Mouse (Mus musculus) kidney, adult 2 months (tissue): ENCODE results near the gene Nudcd3.
A peak's percentile ranks its signal among the peaks of the same experiment; 100 is the strongest.

Source experiments
- CTCF ChIP-seq: fragments of 200-500 bp; conservative IDR thresholded peaks from 2 replicates; pipeline ENCODE4 v1.5.1; 2011; ENCODE audit warnings: low read depth, mild to moderate bottlenecking, control low read depth, low read length, moderate library complexity, mixed read lengths; ENCODE audit not compliant: insufficient read depth, insufficient read length
- POLR2A ChIP-seq: fragments of 200-500 bp; IDR thresholded peaks from one replicate; pipeline ENCODE4 v1.6.1; 2011; ENCODE audit warnings: low read depth, low read length, control low read depth

GRCm38 (mm10) chr11:6187878-6188277 lies 12.3 kb downstream of the Nudcd3 start:
- TF ChIP-seq POLR2A = no peak
- TF ChIP-seq CTCF = peak; percentile 99
